Mouse (Mus musculus): ENCODE data around the gene Paxip1. TPM values are rescaled to one million over a fixed set of nuclear protein-coding genes. Genes with fewer than 3 reads are reported as not detected.

The Paxip1 gene
- total RNA-seq (2014; fragmentation: Nextera tagmentation) (29.3 and 58.4 TPM in 2 replicates), total RNA-seq (2017) (26.5 and 31.8 TPM in 2 replicates)

- peak; percentile 76 for ATAC-seq (replicated peaks; ENCODE audit: poor library complexity, severe bottlenecking)
These were observed at the start of gene Paxip1 for GRCm38 (mm10) chr5:27791303-27792172. Gene Paxip1, minus strand, starts transcription at chr5:27791691.

GRCm38 (mm10) chr5:27838061-27838460 is 46.6 kb upstream of the Paxip1 start:
- no peak for ATAC-seq (replicated peaks; ENCODE audit: poor library complexity, severe bottlenecking)

- no peak for ATAC-seq (replicated peaks; ENCODE audit: poor library complexity, severe bottlenecking)
These were observed 43.6 kb upstream of the Paxip1 start for GRCm38 (mm10) chr5:27835096-27835495.

- ATAC-seq (replicated peaks; ENCODE audit: poor library complexity, severe bottlenecking), result no peak
These were observed 36.5 kb upstream of the Paxip1 start for GRCm38 (mm10) chr5:27827971-27828370.

- ATAC-seq (replicated peaks; ENCODE audit: poor library complexity, severe bottlenecking), result no peak
These were observed 29.7 kb upstream of the Paxip1 start for GRCm38 (mm10) chr5:27821161-27821560.

GRCm38 (mm10) chr5:27818840-27819672 is 27.6 kb upstream of the Paxip1 start:
- no peak for ATAC-seq (replicated peaks; ENCODE audit: poor library complexity, severe bottlenecking)

- no peak for ATAC-seq (replicated peaks; ENCODE audit: poor library complexity, severe bottlenecking)
These were observed 22.8 kb upstream of the Paxip1 start for GRCm38 (mm10) chr5:27814282-27814681.

GRCm38 (mm10) chr5:27793923-27794322 is 2.4 kb upstream of the Paxip1 start:
- ATAC-seq (replicated peaks; ENCODE audit: poor library complexity, severe bottlenecking), result peak; percentile 53

GRCm38 (mm10) chr5:27792531-27793205 is 1.2 kb upstream of the Paxip1 start:
- no peak for ATAC-seq (replicated peaks; ENCODE audit: poor library complexity, severe bottlenecking)

GRCm38 (mm10) chr5:27792173-27792470 is 631 bp upstream of the Paxip1 start:
- ATAC-seq (replicated peaks; ENCODE audit: poor library complexity, severe bottlenecking), result peak; percentile 6

- ATAC-seq (replicated peaks; ENCODE audit: poor library complexity, severe bottlenecking), result peak; percentile 8; the same call in 1 of the 2 replicates
These were observed 592 bp downstream of the Paxip1 start for GRCm38 (mm10) chr5:27790910-27791288.

GRCm38 (mm10) chr5:27790086-27790909 is 1.2 kb downstream of the Paxip1 start:
- ATAC-seq (replicated peaks; ENCODE audit: poor library complexity, severe bottlenecking), result peak; percentile 15; the same call in 1 of the 2 replicates

- ATAC-seq (replicated peaks; ENCODE audit: poor library complexity, severe bottlenecking), result no peak
These were observed 1.9 kb downstream of the Paxip1 start for GRCm38 (mm10) chr5:27789586-27789985.

GRCm38 (mm10) chr5:27783381-27783780 is 8.1 kb downstream of the Paxip1 start:
- ATAC-seq (replicated peaks; ENCODE audit: poor library complexity, severe bottlenecking), result no peak

GRCm38 (mm10) chr5:27767948-27768347 is 23.5 kb downstream of the Paxip1 start:
- ATAC-seq (replicated peaks; ENCODE audit: poor library complexity, severe bottlenecking), result no peak

- no peak for ATAC-seq (replicated peaks; ENCODE audit: poor library complexity, severe bottlenecking)
These were observed 25.7 kb downstream of the Paxip1 start for GRCm38 (mm10) chr5:27765780-27766179.

- ATAC-seq (replicated peaks; ENCODE audit: poor library complexity, severe bottlenecking), result peak; percentile 59
These were observed 46.5 kb downstream of the Paxip1 start for GRCm38 (mm10) chr5:27744944-27745343.

GRCm38 (mm10) chr5:27739216-27739615 is 52.3 kb downstream of the Paxip1 start:
- no peak for ATAC-seq (replicated peaks; ENCODE audit: poor library complexity, severe bottlenecking)

- ATAC-seq (replicated peaks; ENCODE audit: poor library complexity, severe bottlenecking), result peak; percentile 86
These were observed 54.3 kb downstream of the Paxip1 start for GRCm38 (mm10) chr5:27737168-27737567.

All from granulocyte monocyte progenitor cell, adult 5-6 weeks (primary cell).